Mouse (Mus musculus) intestine, embryonic 16.5 days (tissue): ENCODE results near the gene Sirt7. TPM values are rescaled to one million over a fixed set of nuclear protein-coding genes. Genes with fewer than 3 reads are reported as not detected.
A peak's percentile ranks its signal among the peaks of the same experiment; 100 is the strongest.

Experiments
- ATAC-seq: fragments of 200-750 bp; cut with Nextera tagmentation; 2 replicates; pipeline ENCODE4 v1.8.0; 2017; ENCODE audit warnings: moderate TSS enrichment, moderate library complexity
- H3K27ac ChIP-seq: fragments of 300-500 bp; sonication (generic); 2 replicates; pipeline ENCODE4 v1.5.1; 2014; ENCODE audit warnings: mild to moderate bottlenecking, low read length
- H3K27me3 ChIP-seq: fragments of 300-500 bp; sonication (generic); replicated peaks from 2 replicates; pipeline ENCODE4 v1.6.1; 2014; ENCODE audit warnings: low read length, control low read depth, mixed read lengths; ENCODE audit not compliant: control insufficient read depth, insufficient read depth
- H3K36me3 ChIP-seq: fragments of 300-500 bp; sonication (generic); 2 replicates; pipeline ENCODE4 v1.6.1; 2014; ENCODE audit warnings: low read length, control low read depth; ENCODE audit not compliant: control insufficient read depth, insufficient read depth
- H3K4me1 ChIP-seq: fragments of 300-500 bp; sonication (generic); 2 replicates; pipeline ENCODE4 v1.6.1; 2014; ENCODE audit warnings: low read length, control low read depth, mixed read lengths; ENCODE audit not compliant: control insufficient read depth, insufficient read depth
- H3K4me2 ChIP-seq: fragments of 300-500 bp; sonication (generic); 2 replicates; pipeline ENCODE4 v1.6.1; 2014; ENCODE audit warnings: low read depth, low read length, control low read depth
- H3K4me3 ChIP-seq: fragments of 300-500 bp; sonication (generic); 2 replicates; pipeline ENCODE4 v1.5.1; 2014; ENCODE audit warnings: mild to moderate bottlenecking, low read length
- H3K9ac ChIP-seq: fragments of 300-500 bp; sonication (generic); 2 replicates; pipeline ENCODE4 v1.6.1; 2014; ENCODE audit warnings: low read depth, low read length
- H3K9me3 ChIP-seq: fragments of 300-500 bp; sonication (generic); 2 replicates; pipeline ENCODE4 v1.6.1; 2016; ENCODE audit warnings: low read length, control low read depth; ENCODE audit not compliant: control insufficient read depth
- WGBS: fragments of 180-500 bp; shearing (Covaris S2); extraction: QIAGEN DNeasy Blood & Tissue Kit; methylation state at CpG from one replicate; pipeline ENCODE4 v1.1.7; 2014; 5-methylcytosine and 5-hydroxymethylcytosine counted together
- polyA plus RNA-seq: library from polyadenylated mRNA; unstranded; fragments of >200 nt; fragmentation: Nextera tagmentation; extraction: Ambion mirVana; gene quantifications from 2 replicates; pipeline ENCODE4 v1.2.1, GENCODE M21; 2015

The Sirt7 gene
- polyA plus RNA-seq, 1 experiment from 2014 or later = 47.7 TPM

DNA sequence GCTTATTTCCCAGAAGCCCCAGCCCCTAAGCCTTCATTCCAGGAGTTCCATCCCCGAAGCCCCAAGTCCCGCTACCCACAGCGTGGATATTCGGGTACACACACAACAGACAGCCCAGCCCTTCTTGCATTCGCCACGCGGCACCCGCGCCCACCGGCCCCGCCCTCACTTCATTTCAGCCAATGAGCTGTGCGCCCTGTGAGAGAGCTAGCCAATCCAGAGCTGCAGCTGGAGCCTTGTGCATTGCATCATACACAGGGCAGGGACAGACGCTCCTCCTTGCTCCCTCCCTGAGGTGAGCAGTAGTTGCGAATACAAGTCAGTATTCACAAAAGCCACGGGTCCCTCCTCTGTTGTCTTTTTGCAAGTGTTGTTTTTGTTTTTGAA, 18.6 kb upstream of the Sirt7 start, which contains the start of gene Pycr1:
Pycr1 (minus strand) TSS at position 169 of the 387 bp plus-strand sequence.
- WGBS = under 1% methylated on average over 15 of the region's 15 CpGs
- Histone ChIP-seq H3K4me3 (peak within 1 kb of the TSS; percentile 63), H3K27me3 (peaks cover 7% of the 10 kb centered on the region; the same call in 1 of the 2 replicates), H3K36me3 (no peaks in the 10 kb centered on the region), H3K9me3 (no peaks in the 10 kb centered on the region), H3K4me1 (peaks cover 17% of the 10 kb centered on the region), H3K9ac (peak within 1 kb of the TSS; percentile 80), H3K27ac (no peak within 1 kb of the TSS; the same call in 1 of the 2 replicates), H3K4me2 (peak within 1 kb of the TSS; percentile 97)
- ATAC-seq = peak; percentile 99

GRCm38 (mm10) chr11:120642939-120643600, 18.0 kb upstream of the Sirt7 start:
- Histone ChIP-seq H3K4me3 (peak overlapping the region; percentile 63), H3K36me3 (no peaks in the 10 kb centered on the region), H3K27ac (no peak overlapping the region; the same call in 1 of the 2 replicates), H3K4me1 (peaks cover 14% of the 10 kb centered on the region), H3K9ac (peak overlapping the region; percentile 80), H3K4me2 (peak overlapping the region; percentile 97), H3K27me3 (0 out of 2 replicates have a peak, but pooled peaks cover 5% of the 10 kb centered on the region), H3K9me3 (no peaks in the 10 kb centered on the region)
- peak; percentile 72 for ATAC-seq
- WGBS = 1% methylated on average over 18 of the region's 18 CpGs

GRCm38 (mm10) chr11:120641869-120642268, 16.8 kb upstream of the Sirt7 start:
- ATAC-seq = no peak
- WGBS = 83% methylated on average over 8 of the region's 8 CpGs
- peaks cover 11% of the 10 kb centered on the region for H3K4me1 ChIP-seq
- H3K9me3 ChIP-seq = no peaks in the 10 kb centered on the region
- H3K4me2 ChIP-seq = no peak overlapping the region
- no peak overlapping the region for H3K4me3 ChIP-seq
- no peak overlapping the region for H3K9ac ChIP-seq
- H3K36me3 ChIP-seq = no peaks in the 10 kb centered on the region
- no peak overlapping the region for H3K27ac ChIP-seq
- H3K27me3 ChIP-seq = no peaks in the 10 kb centered on the region

DNA sequence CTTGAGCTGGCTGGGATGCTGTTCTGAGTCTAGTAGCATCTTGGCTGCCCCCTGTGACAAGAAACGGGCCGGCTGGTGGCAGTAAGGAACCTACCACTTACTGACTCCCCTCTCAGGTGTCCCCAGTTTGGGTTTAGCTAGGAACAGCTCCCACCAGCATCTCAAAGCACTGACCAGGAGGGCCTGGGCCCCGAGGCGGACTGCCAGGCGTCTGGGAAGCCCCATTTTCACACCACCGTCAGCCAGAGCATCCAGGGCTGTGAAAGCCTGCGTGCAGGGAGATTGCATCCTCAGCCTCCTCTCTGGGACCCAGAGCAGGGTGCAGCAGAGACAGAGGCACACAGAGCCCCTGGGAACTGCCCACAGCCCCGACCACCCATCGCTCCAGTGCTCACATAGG, 16.2 kb upstream of the Sirt7 start:
- Histone ChIP-seq H3K27ac (no peak overlapping the region), H3K36me3 (no peaks in the 10 kb centered on the region), H3K4me2 (no peak overlapping the region), H3K4me1 (peaks cover 11% of the 10 kb centered on the region), H3K27me3 (no peaks in the 10 kb centered on the region), H3K9ac (no peak overlapping the region; the same call in 1 of the 2 replicates), H3K9me3 (no peaks in the 10 kb centered on the region), H3K4me3 (no peak overlapping the region)
- ATAC-seq = no peak
- WGBS = 57% methylated on average over 9 of the region's 9 CpGs

GRCm38 (mm10) chr11:120634810-120635209, 9.8 kb upstream of the Sirt7 start:
- WGBS = 77% methylated on average over 5 of the region's 5 CpGs
- Histone ChIP-seq H3K4me2 (no peak overlapping the region), H3K9ac (no peak overlapping the region), H3K4me1 (peaks cover 28% of the 10 kb centered on the region), H3K9me3 (no peaks in the 10 kb centered on the region), H3K27ac (no peak overlapping the region), H3K27me3 (no peaks in the 10 kb centered on the region), H3K36me3 (no peaks in the 10 kb centered on the region), H3K4me3 (no peak overlapping the region)
- ATAC-seq = no peak

DNA sequence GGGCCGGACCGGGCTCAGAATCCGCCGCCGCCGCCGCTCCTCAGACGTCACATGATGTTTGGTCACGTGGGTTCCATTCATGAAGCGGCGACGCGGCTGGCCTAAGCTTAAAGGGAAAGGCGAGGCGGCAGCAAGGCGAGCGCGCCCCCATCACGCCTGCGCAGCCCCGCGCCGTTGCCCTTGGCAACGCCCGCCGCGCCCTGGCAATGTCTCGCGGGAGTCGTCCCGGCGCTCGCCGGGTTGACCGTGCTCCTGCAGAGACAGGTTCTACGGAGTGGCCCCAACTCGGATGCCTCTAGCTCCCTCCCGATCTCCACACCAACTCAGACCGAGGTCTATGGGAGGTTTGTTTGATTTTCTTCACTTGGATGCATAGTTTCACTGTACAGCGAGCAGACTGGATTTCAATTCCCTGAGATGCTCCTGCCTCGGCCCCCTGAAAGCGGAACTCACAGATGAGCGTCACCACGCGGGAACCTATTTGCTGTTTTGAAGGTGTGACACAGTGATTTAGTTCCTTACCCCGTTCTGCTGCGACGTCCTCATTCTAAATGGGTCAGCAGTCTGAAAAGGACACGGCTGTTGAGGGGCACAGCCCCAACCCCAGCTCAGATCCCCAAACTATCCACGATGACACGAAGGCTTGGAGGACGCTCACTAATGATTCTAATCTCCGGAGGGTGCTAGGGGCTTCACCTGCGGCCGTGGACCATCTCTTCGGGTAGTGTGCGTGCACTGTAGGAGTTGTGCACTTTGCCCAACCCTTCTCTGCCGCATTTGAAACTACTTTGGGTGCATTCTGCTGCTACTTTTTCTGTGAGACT, 8.7 kb upstream of the Sirt7 start, which contains the start of gene Mafg:
Mafg (minus strand) TSS at position 81 of the 824 bp plus-strand sequence.
- peak within 1 kb of the TSS; percentile 87 for H3K27ac ChIP-seq
- H3K4me3 ChIP-seq = peak within 1 kb of the TSS; percentile 80
- peak within 1 kb of the TSS; percentile 92 for H3K9ac ChIP-seq
- H3K9me3 ChIP-seq = no peaks in the 10 kb centered on the region
- ATAC-seq = peak; percentile 86
- H3K4me2 ChIP-seq = peak within 1 kb of the TSS; percentile 84
- peaks cover 3% of the 10 kb centered on the region; the same call in 1 of the 2 replicates for H3K36me3 ChIP-seq
- WGBS = 13% methylated on average over 44 of the region's 58 CpGs
- H3K4me1 ChIP-seq = peaks cover 32% of the 10 kb centered on the region
- no peaks in the 10 kb centered on the region for H3K27me3 ChIP-seq

DNA sequence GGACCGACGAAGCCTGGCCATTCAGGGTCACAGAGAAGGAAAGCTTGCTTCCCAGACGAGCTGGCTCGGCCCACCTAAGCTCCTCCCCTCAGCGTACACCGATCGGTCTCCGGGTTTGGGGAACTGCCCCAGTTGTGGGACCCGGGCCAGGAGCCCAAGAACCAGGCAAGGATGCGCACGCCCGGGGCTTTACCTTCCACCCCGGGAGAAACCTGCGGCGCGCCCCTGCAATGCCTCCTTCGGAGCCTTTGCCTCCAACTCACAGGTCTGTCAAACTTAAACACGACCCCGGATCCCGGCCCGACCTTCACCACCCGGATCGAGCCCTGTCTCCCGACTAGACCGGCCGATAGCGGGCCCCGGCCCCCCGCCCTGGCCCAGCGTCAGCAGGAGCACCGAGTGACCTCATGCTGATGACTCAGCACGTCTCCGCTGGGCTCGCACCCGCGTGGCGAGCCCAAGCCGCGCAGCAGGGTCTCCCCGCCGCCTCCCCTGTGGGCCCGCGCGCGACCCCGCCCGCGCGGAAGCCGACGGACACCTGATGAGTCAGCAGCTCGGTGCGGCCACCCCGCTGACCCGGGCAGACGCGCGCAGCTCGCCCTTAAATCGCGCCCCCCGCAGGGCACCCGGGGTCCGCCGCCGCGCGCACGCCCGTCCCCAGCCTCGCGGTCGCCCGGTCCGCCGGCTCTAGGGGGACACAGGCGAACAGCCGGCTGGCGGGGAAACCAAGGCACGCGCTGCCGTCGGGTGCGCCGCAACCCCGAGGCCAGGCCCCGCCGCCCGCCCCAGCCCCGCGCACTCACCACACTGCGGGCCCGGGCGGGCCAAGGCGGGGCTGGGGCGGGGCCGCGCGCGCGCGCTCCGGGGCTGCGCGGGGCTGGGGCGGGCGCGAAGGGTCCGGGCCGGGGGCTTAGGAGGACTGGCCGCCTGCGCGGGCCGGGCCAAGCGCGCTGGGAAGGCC, 7.8 kb upstream of the Sirt7 start:
- ATAC-seq = peak; percentile 84

DNA sequence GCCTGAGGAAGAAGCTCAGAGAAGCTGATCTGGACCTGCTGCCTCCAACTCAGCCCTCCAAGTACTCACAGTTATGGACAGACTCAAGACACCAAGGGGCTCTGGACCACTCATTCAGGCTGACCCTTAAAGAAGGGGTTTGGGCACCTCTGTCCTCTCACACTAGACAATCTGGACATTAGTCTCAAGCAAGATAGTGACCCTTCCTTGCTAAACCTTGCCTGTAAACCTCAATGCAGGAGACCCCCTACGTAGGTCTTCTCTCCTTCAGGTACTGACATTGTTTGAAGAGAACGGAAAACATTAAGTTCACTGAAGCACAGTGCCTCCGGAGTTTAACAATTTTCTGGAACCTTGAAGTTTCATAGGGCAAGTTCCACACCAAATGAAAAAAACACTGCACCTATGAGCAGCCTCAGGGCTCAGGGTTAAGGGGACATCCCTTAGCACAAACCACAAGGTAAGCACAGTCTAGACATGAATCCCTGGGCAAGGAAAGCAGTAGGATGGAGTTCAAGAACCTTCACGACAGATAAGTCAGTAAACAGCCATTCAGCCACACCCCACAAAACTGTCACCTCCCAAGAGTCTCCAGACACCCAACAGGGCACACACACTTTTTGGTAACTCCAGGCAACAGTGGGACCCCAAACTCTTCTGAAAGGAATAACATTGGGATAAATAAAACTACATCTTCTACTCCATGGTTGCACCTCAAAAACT, 6.8 kb upstream of the Sirt7 start:
- H3K27ac ChIP-seq = peak overlapping the region; percentile 87
- WGBS = 50% methylated on average over 4 of the region's 4 CpGs
- ATAC-seq = no peak

More for the DNA sequence above, 7.8 kb upstream of the Sirt7 start:
- peak overlapping the region; percentile 84 for H3K4me2 ChIP-seq
- no peaks in the 10 kb centered on the region for H3K9me3 ChIP-seq
- H3K36me3 ChIP-seq = peaks cover 5% of the 10 kb centered on the region; the same call in 1 of the 2 replicates
- peaks cover 32% of the 10 kb centered on the region for H3K4me1 ChIP-seq
- H3K27me3 ChIP-seq = no peaks in the 10 kb centered on the region
- H3K4me3 ChIP-seq = peak overlapping the region; percentile 80
- peak overlapping the region; percentile 87 for H3K27ac ChIP-seq
- H3K9ac ChIP-seq = peak overlapping the region; percentile 92
- under 1% methylated on average over 104 of the region's 116 CpGs for WGBS

More for the DNA sequence above, 6.8 kb upstream of the Sirt7 start:
- H3K9me3 ChIP-seq = no peaks in the 10 kb centered on the region
- H3K4me3 ChIP-seq = peak overlapping the region; percentile 80
- H3K27me3 ChIP-seq = no peaks in the 10 kb centered on the region
- H3K36me3 ChIP-seq = peaks cover 5% of the 10 kb centered on the region; the same call in 1 of the 2 replicates
- peaks cover 32% of the 10 kb centered on the region for H3K4me1 ChIP-seq
- H3K9ac ChIP-seq = peak overlapping the region; percentile 92
- H3K4me2 ChIP-seq = peak overlapping the region; percentile 84
